Mouse (Mus musculus): ENCODE measurements around the gene Slc43a3. TPM values are rescaled to one million over a fixed set of nuclear protein-coding genes. Genes with fewer than 3 reads are reported as not detected.
A peak's percentile ranks its signal among the peaks of the same experiment; 100 is the strongest.
"Not testable (repeated sequence)": the region's sequence is repeated elsewhere in the genome, so short reads cannot be mapped to it uniquely, and the experiment has no call there.

The Slc43a3 gene
- 51.4 and 53.0 TPM in 2 replicates for total RNA-seq (2015)
- total RNA-seq (2017) = 41.9 and 45.2 TPM in 2 replicates

GRCm38 (mm10) chr2:84936474-84937429 is at the start of gene Slc43a3:
Slc43a3 (plus strand) TSS chr2:84936579.
- ATAC-seq (ENCODE audit: poor library complexity, severe bottlenecking) = peak; percentile 90

DNA sequence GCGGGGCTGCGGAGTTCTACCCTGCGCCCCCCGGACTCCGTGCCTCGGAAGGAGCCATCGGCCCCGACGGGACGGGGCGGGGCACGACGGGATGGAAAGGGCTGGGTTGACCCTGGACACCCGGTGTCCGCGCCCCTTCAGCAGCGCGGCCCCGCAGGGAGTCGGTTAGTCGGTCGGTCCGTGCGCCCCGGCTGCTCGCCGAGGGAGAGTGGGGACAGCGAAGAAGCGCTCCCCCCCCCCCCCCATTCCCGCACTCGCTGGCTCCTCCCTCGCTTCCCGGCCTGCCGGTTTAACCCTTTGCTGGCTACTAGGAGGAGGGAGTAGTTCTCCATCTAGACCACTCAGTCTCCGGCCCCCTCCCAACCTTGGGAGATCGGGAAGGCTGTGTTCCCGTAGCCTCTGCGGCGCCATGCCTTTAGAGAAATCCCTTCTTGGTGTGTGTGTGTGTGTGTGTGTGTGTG is 49.5 kb upstream of the Slc43a3 start:
- no peak for ATAC-seq (ENCODE audit: poor library complexity, severe bottlenecking)

- peak; percentile 40 for ATAC-seq (ENCODE audit: poor library complexity, severe bottlenecking)
Observed at GRCm38 (mm10) chr2:84887411-84888271, 48.7 kb upstream of the Slc43a3 start.

DNA sequence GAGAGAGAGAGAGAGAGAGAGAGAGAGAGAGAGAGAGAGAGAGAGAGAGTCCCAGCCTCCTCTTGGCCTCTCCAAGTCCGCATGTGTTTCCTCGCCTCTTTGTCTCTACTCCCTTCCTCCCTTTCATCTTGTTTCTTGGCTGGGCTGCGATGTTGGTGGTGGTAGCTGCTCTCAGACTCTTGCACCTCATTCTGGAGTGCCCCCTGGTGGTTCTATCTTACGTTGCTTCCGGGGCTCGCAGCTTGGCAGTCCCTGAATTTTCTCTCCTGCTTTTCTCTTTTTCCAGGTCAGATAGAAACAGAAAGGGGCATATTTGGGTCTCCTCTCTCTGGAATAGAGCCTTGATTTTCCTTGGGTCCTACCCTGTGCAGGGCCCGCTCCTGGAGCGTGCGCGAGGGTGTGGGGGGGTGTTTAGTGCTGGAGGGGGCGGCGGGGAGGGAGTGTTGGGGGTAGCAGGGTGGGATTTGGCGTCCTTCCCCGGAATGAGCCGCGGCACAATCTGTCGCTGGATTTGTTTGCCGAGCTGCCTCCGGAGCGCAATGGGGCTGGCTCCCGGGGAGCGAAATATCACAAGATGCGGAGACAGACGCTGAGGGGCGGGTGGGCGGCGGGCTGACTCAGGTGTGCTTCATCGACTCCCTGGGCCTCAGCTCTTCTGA is 47.6 kb upstream of the Slc43a3 start:
- peak; percentile 66 for ATAC-seq (ENCODE audit: poor library complexity, severe bottlenecking)

DNA sequence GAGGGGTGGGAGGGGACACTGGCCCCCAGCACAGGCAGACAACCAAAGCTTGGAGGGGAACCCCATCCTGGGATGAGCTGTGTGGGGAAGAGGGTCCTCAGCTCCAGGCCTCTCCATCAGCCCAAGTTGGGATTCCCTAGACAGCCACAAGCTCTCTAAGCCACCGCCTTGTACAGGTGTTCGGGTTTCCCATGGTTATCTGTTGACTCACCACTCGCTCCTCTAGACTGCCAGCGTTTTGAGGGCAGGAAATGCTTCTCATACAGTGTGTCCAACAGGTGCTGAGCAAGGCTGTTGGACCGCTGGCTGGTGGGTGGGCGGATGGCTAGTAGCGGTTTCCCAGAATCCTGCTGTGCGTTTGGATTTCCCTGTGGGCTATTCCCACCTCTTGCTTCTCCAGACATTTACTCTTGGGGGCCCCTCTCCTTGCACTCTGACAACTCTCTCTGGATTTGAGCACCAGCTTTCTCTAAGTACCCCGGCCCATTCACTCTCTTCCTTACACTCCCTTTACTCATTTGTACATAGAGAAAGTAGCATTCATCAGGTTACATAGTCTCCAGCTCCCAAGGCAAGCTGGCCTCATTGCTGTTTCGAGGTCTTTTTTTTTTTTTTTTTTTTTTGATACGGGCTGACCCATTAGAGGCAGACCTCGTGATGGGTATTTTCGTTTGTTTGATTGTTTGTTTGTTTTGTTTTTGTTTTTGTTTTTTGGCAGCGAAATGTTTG is 46.9 kb upstream of the Slc43a3 start:
- no peak for ATAC-seq (ENCODE audit: poor library complexity, severe bottlenecking)

DNA sequence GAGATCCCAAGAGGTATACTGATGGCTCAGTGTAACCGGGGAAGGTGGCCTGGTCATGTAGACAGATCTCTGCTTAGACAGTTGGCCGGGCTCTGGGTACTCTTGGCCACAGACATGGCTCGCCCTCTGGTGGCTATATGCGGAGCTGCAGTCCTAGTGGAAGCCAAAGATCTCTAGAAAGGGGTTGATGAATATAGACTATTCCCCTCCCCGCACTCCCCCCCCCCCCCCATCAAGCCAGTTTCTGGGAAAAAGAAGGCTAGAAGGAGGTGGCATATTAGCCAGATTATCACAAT is 46.4 kb upstream of the Slc43a3 start:
- ATAC-seq (ENCODE audit: poor library complexity, severe bottlenecking) = peak; percentile 71

DNA sequence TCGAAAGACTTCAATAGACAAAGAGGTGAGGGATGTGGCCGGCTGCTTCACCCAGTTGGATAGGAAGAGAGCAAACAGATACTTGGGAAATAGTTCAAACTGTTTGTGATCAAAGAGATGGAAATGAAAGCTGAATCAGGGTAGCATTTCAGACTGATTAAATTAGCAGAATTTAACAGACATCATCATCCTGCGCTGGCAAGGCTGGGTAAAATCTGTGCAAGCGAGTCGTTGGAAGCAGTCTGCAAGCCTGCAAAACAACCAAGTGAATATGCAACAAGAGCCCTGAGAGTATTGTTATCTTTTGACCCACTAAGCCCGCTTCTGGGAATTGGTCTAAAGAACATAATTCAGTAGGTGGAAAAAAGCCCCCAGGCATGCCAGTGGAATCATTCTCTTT is 43.0 kb upstream of the Slc43a3 start:
- no peak for ATAC-seq (ENCODE audit: poor library complexity, severe bottlenecking)

DNA sequence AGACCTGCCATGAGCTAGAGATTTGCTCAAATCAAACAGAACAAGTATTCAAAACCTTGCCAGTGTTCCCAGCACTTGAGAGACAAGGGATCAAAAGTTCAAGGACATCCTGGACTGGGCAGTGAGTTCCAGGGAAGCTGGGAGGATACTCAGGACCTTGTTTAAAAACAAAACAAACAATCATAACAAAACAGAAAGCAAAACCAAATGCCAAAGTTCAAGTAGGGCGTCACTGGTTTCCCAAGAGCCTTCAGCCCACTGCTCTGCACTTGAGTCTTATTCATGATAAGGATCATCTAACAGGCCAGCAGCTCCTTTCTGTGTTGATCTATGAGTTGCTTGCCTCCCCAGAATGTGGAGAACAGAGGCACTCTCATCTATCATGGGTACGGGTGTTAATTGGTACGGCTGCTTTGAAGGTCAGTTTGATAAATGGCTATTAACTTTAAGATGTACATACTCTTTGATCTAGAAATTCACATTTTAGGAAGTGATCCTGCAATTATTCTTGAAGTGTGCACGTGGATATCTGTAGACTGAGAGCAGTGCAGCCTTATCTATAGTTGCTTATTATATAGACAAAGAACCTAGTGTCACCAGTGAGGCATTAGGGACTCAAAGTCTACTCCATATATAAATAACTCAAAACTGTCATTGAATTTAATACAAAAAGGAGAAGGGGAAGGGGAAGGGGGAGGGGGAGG is 40.7 kb upstream of the Slc43a3 start:
- 0 out of 2 replicates have a peak, but pooled peaks have one; percentile 24 for ATAC-seq (ENCODE audit: poor library complexity, severe bottlenecking)

DNA sequence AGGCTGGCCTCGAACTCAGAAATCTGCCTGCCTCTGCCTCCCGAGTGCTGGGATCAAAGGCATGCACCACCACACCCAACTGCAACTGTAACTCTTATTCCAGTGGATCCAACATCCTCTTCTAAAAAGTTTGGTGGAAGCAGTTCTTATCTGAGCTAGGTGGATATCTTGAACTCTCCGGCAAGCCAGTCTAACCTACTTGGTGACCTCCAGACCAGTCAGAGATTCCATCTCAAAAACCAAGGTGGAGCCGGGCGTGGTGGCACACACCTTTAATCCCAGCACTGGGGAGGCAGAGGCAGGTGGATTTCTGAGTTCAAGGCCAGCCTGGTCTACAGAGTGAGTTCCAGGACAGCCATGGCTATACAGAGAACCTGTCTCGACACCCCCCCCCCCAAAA is 39.7 kb upstream of the Slc43a3 start:
- ATAC-seq (ENCODE audit: poor library complexity, severe bottlenecking) = not testable (repeated sequence)

- no peak for ATAC-seq (ENCODE audit: poor library complexity, severe bottlenecking)
Observed at GRCm38 (mm10) chr2:84912722-84913121, 23.7 kb upstream of the Slc43a3 start.

DNA sequence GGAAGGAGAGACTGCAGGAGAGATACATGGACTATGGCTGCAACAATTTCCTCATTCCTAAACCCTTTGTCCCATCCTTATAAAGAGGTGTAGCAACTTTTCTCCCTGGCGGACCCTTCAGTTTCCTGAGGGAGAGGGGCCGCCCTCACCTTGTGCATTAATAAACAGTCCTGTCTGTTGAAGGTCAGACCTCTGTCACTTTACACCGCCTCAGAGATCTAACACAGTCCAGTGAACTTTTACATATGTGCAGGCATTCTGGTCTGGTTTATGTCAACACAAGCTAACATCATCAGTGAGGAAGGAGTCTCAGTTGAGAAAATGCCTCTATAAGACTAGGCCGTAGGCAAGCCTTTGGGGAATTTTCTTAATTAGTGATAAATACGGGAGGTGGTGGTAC is 22.5 kb upstream of the Slc43a3 start:
- ATAC-seq (ENCODE audit: poor library complexity, severe bottlenecking) = no peak

GRCm38 (mm10) chr2:84915330-84915729 is 21.0 kb upstream of the Slc43a3 start:
- ATAC-seq (ENCODE audit: poor library complexity, severe bottlenecking) = no peak

GRCm38 (mm10) chr2:84916548-84917320 is 19.6 kb upstream of the Slc43a3 start:
- no peak for ATAC-seq (ENCODE audit: poor library complexity, severe bottlenecking)

- ATAC-seq (ENCODE audit: poor library complexity, severe bottlenecking) = no peak
Observed at GRCm38 (mm10) chr2:84918188-84918587, 18.2 kb upstream of the Slc43a3 start.

GRCm38 (mm10) chr2:84919601-84920108 is 16.7 kb upstream of the Slc43a3 start:
- no peak for ATAC-seq (ENCODE audit: poor library complexity, severe bottlenecking)

DNA sequence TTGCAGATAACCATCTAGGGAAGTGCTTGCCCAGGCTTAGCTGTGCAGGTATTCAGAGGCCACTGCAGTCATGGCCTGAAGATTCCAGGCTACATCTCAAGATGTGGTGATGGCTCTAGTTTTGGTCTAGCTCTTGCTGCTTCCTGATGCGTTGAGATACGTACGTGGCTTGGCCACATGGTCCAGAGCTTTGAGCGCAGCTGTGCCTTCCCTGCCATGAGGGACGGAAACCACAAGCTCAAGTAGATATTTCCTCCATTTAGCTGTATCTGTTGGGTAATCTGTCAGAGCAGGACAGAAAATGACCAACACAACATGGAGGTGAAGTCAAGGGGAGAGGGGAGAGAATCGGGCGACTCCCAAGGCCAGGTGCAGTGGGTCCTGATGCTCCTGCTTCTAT is 6.2 kb upstream of the Slc43a3 start:
- peak; percentile 78 for ATAC-seq (ENCODE audit: poor library complexity, severe bottlenecking)

DNA sequence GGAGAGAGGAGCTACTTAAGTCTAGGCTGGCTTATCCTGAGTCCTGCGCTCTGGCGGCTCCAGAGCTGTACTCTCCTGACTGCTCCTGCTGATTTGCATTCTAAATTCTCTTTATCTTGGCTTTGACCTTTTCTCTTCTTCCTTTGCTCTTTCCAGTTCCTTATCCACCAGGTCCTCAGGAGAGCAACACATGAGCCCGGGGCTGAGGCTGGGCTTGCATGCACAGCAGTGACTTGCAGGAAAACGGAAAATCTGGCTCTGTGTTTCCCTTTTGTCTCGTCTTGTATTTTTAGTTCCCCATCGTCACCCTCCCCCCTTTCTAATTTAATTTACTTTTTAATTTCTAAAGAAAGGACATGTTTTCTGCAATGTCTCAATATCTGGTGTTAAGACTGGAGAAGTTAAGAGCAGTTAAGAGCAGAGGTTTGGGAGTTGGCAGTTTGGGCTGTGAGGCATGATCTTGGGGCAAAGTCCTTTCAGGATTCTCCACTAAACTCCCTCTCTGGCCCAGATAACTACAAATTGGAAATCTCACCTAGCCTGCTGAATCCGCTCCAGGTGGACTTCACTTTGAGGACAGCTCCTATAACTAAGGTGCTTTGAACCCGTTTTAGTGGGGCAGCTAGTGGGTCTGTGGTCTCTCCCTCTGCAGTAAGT is 2.3 kb upstream of the Slc43a3 start:
- ATAC-seq (ENCODE audit: poor library complexity, severe bottlenecking) = no peak

DNA sequence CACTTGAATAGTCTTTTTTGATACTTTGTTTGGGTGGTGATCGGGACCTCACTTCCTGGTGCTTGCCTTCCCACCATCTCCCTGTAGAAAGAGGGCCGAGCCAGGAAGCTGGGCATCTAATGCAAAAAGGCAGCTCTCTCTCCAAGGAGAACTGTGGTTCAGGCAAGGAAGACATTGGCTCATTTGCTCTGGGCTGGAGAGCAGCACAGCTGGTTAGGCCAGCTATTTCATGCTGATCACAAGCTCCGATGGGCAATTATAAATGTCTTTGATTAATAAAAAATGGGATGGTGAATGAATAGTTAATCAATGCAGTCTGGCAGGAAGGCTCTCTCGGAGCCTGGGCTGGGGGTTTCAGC is 1.8 kb upstream of the Slc43a3 start:
- ATAC-seq (ENCODE audit: poor library complexity, severe bottlenecking) = no peak
